Mouse (Mus musculus) heart, embryonic 10.5 days (tissue): ENCODE measurements around the gene Zfhx3. TPM values are rescaled to one million over a fixed set of nuclear protein-coding genes. Genes with fewer than 3 reads are reported as not detected.

ENCODE experiments used
- DNase-seq: peaks from one replicate; pipeline ENCODE4 v3.0.0-alpha.2; 2017; ENCODE audit warnings: low spot score
- H3K27ac ChIP-seq: fragments of 300-500 bp; sonication (generic); 2 replicates; pipeline ENCODE4 v1.5.1; 2016; ENCODE audit warnings: mild to moderate bottlenecking
- H3K27me3 ChIP-seq: fragments of 300-500 bp; sonication (generic); 2 replicates; pipeline ENCODE4 v1.6.1; 2016; ENCODE audit warnings: mild to moderate bottlenecking; ENCODE audit not compliant: poor library complexity, insufficient read depth, severe bottlenecking
- H3K36me3 ChIP-seq: fragments of 300-500 bp; sonication (generic); 2 replicates; pipeline ENCODE4 v1.6.1; 2016; ENCODE audit warnings: mild to moderate bottlenecking, moderate library complexity
- H3K4me1 ChIP-seq: fragments of 300-500 bp; sonication (generic); 2 replicates; pipeline ENCODE4 v1.6.1; 2016; ENCODE audit warnings: mild to moderate bottlenecking
- H3K4me3 ChIP-seq: fragments of 300-500 bp; sonication (generic); 2 replicates; pipeline ENCODE4 v1.5.1; 2016; ENCODE audit warnings: mild to moderate bottlenecking, moderate library complexity
- H3K9me3 ChIP-seq: fragments of 300-500 bp; sonication (generic); 2 replicates; pipeline ENCODE4 v1.6.1; 2016; ENCODE audit warnings: mild to moderate bottlenecking, moderate library complexity
- WGBS: fragments of 180-500 bp; shearing (Covaris S2); methylation state at CpG from one replicate; pipeline ENCODE4 v1.1.7; 2016; 5-methylcytosine and 5-hydroxymethylcytosine counted together
- polyA plus RNA-seq: library from polyadenylated mRNA; unstranded; fragments of >200 nt; fragmentation: Nextera tagmentation; extraction: Ambion mirVana; gene quantifications from 2 replicates; pipeline ENCODE4 v1.2.1, GENCODE M21; 2016

The Zfhx3 gene
- polyA plus RNA-seq, 1 experiment from 2014 or later, result 9.7 TPM

DNA sequence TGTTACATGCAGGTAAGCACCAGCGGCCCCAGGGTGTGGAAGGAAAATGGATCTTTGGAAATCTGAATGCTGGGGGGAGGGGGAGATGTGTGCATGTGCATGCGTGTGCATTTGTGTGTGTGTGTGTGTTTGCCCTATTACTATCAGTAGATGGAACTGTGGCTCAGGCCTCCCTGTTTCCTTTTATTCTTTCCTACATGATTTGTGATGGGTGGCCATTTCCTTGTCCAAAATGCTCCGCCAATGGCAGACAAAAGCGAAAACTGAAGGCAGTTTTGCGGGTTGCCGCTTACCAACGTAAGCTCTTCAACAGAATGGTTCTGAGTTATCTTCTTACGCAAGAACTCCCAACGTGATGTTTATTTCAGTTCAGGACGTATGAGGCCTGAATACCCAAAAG lies 910.6 kb downstream of the Zfhx3 start:
- Histone ChIP-seq H3K27me3 (no peaks in the 10 kb centered on the region), H3K9me3 (no peaks in the 10 kb centered on the region), H3K27ac (no peak overlapping the region), H3K4me3 (no peak overlapping the region), H3K4me1 (peaks cover 26% of the 10 kb centered on the region), H3K36me3 (peaks cover 10% of the 10 kb centered on the region)
- 86% methylated on average over 10 of the region's 10 CpGs for WGBS
- DNase-seq, result no peak

DNA sequence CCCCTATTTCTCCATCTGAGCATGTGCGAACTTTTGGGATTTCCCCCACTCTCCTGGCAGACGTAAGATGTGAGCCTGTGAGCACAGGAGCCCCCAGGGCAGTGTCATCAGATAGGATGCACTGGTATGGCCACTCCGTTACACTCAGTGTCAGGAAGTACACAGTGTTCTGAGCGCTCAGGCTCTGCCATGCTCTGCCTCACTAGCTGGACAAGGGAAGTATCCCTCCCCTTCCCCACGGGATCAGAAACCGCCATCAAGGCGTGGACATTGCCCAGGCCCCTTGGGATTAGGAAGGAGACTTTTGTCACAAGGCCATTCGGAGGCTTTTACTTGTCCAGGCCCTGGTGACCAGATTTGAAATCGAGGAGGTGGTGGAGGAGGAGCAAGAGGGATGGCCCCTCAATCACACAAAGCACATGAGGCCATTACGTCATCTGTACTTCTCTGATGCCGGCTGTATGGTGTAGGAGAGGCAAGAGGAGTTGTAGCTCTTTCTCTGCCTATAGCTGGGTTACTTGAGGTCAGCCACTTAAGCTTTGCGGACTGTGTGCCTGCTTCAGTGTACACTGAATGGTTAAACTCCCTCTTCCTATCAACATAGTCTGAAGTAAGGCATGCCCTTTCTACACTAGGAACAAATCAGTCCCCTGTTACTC lies 912.1 kb downstream of the Zfhx3 start:
- H3K27ac ChIP-seq, result peak overlapping the region; percentile 25; the same call in 1 of the 2 replicates
- peaks cover 17% of the 10 kb centered on the region for H3K36me3 ChIP-seq
- no peak for DNase-seq
- WGBS, result 43% methylated on average over 12 of the region's 12 CpGs
- H3K27me3 ChIP-seq, result no peaks in the 10 kb centered on the region
- H3K4me3 ChIP-seq, result no peak overlapping the region
- no peaks in the 10 kb centered on the region for H3K9me3 ChIP-seq
- H3K4me1 ChIP-seq, result peaks cover 27% of the 10 kb centered on the region

DNA sequence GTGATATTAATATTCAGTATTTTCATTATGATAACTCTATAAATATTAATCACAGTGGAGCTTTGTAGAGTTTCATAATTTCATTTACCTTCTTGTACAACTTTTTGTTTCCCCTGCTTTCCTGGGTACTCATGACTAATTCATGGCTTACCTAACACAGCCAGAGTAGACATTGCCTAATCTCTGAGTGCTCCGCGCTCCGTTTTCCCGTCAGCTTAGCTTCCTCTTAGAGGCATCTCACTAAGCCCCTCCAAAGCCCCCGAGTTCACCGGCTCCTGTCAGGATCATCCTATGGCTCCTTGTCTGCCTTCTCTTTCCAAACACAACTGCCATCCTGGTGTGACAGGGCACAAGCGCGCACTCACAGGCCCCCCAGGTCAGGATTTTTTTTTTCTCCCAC lies 916.6 kb downstream of the Zfhx3 start:
- H3K27me3 ChIP-seq, result no peaks in the 10 kb centered on the region
- no peak overlapping the region for H3K27ac ChIP-seq
- 79% methylated on average over 8 of the region's 8 CpGs for WGBS
- DNase-seq, result no peak
- H3K4me1 ChIP-seq, result peaks cover 22% of the 10 kb centered on the region
- H3K36me3 ChIP-seq, result peaks cover 19% of the 10 kb centered on the region
- H3K4me3 ChIP-seq, result no peak overlapping the region
- no peaks in the 10 kb centered on the region for H3K9me3 ChIP-seq

DNA sequence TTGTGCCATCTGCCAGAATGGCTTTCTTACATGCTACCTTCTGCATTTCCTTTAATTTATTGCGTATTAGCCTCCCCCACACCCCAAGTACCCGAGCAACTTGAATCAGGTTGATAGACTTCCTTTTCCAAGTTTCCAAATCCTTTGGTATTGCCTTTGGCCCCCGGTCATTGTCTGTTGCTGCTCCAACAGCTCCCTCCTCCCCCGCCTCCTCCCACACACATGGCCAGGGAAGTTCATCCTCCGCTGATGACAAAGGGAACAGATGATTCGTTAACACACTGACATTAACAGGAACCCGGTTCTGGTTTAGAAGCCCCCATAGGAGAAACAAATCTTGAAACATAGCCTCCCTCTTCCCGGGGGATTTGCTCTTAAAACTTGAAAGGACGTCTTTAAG lies 917.5 kb downstream of the Zfhx3 start:
- no peak for DNase-seq
- peaks cover 19% of the 10 kb centered on the region for H3K36me3 ChIP-seq
- H3K9me3 ChIP-seq, result no peaks in the 10 kb centered on the region
- peaks cover 14% of the 10 kb centered on the region; the same call in 1 of the 2 replicates for H3K4me1 ChIP-seq
- no peaks in the 10 kb centered on the region for H3K27me3 ChIP-seq
- H3K4me3 ChIP-seq, result no peak overlapping the region
- H3K27ac ChIP-seq, result no peak overlapping the region
- WGBS, result 74% methylated on average over 9 of the region's 9 CpGs

DNA sequence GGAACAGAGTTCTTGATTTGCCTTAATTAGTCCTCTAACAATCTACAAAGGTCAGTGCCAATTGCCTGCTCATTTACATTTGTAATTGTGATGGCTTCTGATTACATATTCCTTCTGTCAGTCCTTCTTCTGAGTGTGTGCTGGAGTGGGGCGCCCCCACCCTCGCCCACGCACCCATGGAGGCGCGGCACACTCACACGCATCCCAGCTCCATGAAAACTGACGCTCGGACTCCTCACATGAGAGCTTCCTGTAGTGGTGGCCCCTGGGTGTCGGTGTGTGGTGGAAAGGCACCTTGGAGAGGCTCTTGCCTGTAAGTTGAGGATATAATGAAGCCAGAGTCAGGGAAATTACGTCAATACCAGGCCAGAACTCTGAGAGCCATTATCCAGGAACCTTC lies 921.0 kb downstream of the Zfhx3 start:
- Histone ChIP-seq H3K27ac (no peak overlapping the region), H3K4me3 (no peak overlapping the region), H3K4me1 (peaks cover 30% of the 10 kb centered on the region), H3K27me3 (no peaks in the 10 kb centered on the region), H3K9me3 (no peaks in the 10 kb centered on the region), H3K36me3 (0 out of 2 replicates have a peak, but pooled peaks cover 7% of the 10 kb centered on the region)
- DNase-seq, result no peak
- WGBS, result 94% methylated on average over 10 of the region's 10 CpGs

DNA sequence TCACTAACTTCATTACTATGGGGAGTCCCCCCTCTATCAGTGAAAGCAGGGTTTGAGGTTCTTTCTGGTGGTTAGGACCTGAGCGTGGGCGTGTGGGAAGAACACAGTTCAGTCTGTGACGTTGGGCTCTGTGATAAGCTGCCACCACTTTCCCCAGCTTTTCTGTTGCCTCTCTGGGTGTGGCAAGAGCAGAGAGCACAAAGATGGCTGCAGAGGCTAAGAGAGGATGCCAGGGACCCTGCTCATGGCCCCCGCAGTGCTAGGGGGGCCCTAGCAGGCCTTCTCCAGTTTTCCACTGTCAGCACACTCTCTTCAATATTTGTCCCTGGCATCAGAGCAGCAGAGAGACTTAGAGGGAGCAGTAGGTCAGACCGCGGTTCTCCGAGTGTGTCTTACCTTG lies 924.0 kb downstream of the Zfhx3 start:
- Histone ChIP-seq H3K27me3 (no peaks in the 10 kb centered on the region), H3K4me1 (peaks cover 44% of the 10 kb centered on the region), H3K9me3 (no peaks in the 10 kb centered on the region), H3K4me3 (no peak overlapping the region), H3K27ac (no peak overlapping the region), H3K36me3 (0 out of 2 replicates have a peak, but pooled peaks cover 3% of the 10 kb centered on the region)
- no peak for DNase-seq
- 84% methylated on average over 7 of the region's 7 CpGs for WGBS

DNA sequence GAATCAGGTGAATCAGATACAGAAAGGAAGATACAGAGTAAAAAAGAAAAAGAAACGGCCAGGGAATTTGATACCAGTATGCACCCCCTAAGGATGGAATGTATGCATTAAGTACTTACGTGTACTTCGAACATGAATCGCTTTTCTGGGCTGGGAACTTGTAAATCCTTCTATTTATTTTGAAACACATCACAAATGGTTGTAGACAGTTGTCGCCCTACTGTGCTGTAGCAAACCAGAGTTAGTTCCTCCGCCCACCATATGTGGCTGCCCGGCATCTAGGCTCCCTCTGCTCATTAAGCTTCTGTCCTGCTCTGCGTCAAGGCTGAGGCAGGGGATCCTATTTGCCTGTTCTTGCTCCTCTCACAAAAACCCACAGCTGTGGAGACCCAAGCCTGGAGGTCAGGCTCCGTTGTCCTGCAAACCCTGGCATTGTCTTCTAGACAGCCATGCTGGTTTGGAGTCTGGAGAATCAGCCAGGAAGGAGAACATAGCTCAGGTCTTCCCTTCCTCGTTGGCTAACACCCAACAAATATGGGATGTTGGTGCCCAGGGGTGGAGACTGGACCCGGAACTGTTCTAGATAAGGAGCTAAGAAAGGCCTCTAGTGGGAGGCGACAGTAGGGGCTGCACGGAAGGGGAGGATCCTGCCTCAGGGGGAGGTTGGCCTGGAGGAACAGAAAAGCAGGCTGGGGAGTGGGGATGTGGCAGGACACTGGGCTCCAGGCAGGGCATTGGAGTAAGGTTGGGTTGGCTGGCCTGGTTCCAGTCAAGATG lies 925.2 kb downstream of the Zfhx3 start:
- 55% methylated on average over 13 of the region's 13 CpGs for WGBS
- DNase-seq, result peak; percentile 83
- Histone ChIP-seq H3K9me3 (no peaks in the 10 kb centered on the region), H3K4me3 (peak overlapping the region; percentile 22; the same call in 1 of the 2 replicates), H3K4me1 (peaks cover 44% of the 10 kb centered on the region), H3K27ac (peak overlapping the region; percentile 73), H3K36me3 (0 out of 2 replicates have a peak, but pooled peaks cover 3% of the 10 kb centered on the region), H3K27me3 (no peaks in the 10 kb centered on the region)

DNA sequence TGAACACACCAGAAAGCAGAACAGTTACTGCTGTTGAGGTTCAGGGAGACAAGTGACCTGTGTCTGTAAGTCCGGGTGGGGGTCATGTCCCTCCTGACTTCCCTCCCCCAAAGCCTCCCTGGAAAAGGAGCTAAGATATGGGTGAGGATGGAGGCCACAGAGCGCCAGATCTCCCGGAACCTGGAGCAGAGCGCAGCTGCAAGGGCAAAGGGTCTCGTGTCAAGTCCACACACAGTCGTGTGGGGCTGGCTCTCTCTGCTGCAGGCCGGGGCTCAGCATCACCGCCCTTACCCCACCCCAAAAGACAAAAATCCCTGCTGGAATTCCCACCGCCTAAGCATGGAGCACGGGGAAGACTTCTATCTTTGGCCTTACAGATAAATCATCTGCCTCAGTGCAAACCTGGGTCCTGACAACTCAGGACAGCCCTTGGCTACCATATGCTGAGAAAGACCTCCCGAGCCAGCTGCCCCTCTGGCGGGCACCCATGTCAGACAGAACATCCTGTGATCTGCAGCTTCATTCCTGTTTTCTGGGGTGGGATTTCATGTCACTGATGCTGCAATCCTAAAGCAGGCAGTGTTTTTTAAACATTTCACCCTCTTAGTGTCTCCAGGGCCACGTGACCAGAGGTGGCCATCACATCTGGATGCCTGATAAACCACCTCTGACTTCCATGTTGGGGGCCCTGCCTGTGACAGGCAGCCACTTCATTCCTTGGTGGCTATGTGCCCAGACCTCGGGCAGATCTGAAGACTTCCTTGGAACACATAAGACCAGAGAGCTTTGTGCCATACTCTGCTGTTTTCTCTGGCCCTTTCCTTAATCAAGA lies 926.0 kb downstream of the Zfhx3 start:
- peak; percentile 73 for DNase-seq
- Histone ChIP-seq H3K9me3 (no peaks in the 10 kb centered on the region), H3K27me3 (no peaks in the 10 kb centered on the region), H3K27ac (peak overlapping the region; percentile 73), H3K36me3 (peaks cover 6% of the 10 kb centered on the region; the same call in 1 of the 2 replicates), H3K4me1 (peaks cover 44% of the 10 kb centered on the region), H3K4me3 (0 out of 2 replicates have a peak overlapping the region, but pooled peaks have one; percentile 22)
- 65% methylated on average over 14 of the region's 14 CpGs for WGBS

DNA sequence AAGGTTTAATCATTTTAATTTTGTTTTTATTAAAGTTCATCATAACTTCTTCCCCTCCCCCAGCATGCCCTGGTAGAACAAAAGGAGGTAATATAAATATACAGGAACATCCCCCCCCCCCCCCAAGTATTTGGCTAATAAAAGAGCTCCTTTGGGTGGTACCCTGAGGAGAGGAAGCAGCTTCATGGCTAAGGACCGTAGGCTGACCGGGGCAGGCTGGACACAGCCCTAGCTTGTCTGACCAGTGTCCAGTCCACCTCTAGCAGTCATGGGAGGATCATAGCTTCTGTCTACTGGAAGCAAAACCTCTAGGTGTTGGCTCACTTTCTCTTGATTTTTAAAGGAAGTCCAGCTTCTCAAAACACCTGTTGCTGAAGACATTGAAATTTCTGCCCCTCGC lies 927.0 kb downstream of the Zfhx3 start:
- 85% methylated on average over 3 of the region's 3 CpGs for WGBS
- no peak for DNase-seq
- H3K36me3 ChIP-seq, result peaks cover 16% of the 10 kb centered on the region
- peaks cover 44% of the 10 kb centered on the region for H3K4me1 ChIP-seq
- H3K9me3 ChIP-seq, result no peaks in the 10 kb centered on the region
- H3K27ac ChIP-seq, result no peak overlapping the region
- H3K27me3 ChIP-seq, result no peaks in the 10 kb centered on the region
- H3K4me3 ChIP-seq, result no peak overlapping the region

DNA sequence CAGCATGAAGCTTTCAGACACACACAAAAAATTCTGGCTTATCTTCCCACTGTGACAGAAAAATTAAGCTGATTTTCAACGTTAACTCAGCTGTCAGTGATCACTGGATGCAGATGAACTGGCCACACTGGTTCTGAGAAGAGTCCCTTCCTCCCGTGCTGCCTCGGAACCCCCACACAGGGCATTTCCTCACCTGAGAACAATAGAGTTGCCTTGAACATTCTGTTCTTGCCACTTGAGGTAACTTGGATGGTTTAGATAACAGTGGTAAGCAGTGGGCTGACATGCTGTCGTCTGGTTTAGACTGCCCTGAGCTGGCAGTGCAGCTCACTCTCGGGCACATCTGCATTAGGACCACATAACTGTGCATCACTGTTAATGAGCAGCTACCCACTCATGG lies 927.5 kb downstream of the Zfhx3 start:
- Histone ChIP-seq H3K36me3 (peaks cover 16% of the 10 kb centered on the region), H3K27me3 (no peaks in the 10 kb centered on the region), H3K27ac (no peak overlapping the region), H3K9me3 (no peaks in the 10 kb centered on the region), H3K4me3 (no peak overlapping the region), H3K4me1 (peaks cover 44% of the 10 kb centered on the region)
- DNase-seq, result peak; percentile 53
- 57% methylated on average over 5 of the region's 5 CpGs for WGBS

DNA sequence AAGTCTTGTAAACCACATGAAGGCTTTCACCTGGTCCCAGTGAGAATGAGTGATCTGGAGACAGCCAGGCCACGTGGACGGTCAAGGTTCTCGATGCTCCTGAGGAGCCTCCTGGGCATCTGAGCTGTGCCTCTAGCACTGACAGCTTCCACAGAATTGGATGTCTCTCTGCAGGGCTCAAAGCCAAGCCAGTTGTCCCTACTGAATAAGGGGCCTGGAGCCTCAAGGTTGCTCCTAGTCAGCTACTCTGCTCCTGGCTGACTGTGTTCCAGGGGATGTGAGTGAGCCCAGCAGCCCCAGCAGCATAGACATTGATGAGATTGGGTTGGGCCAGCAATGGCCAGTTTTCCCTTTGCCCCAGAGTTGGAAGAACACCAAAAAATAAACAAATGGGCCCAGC lies 927.9 kb downstream of the Zfhx3 start:
- 87% methylated on average over 3 of the region's 3 CpGs for WGBS
- Histone ChIP-seq H3K4me3 (no peak overlapping the region), H3K9me3 (no peaks in the 10 kb centered on the region), H3K27ac (no peak overlapping the region), H3K4me1 (peaks cover 47% of the 10 kb centered on the region), H3K27me3 (no peaks in the 10 kb centered on the region), H3K36me3 (peaks cover 16% of the 10 kb centered on the region)
- peak; percentile 48 for DNase-seq

DNA sequence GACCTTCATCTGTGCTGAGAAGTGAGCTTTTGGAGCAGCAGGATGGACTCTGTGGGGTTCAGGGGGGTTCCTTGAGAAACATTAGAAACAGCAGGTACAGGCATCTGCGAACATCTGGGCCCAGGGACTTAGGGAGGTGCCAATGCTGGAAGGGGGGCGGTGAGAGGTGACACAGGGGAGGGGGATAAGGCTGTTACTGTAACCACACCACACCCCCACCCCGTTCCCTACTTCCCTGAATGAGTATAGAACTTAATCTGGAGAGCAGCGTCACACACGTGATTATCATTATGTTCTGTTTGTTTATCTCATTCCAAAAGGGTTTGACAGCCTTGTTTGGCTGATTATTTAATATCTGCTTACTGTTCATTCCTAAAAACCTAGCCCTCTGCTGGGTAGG lies 933.3 kb downstream of the Zfhx3 start:
- no peaks in the 10 kb centered on the region for H3K9me3 ChIP-seq
- H3K36me3 ChIP-seq, result peaks cover 12% of the 10 kb centered on the region
- H3K27ac ChIP-seq, result no peak overlapping the region
- 78% methylated on average over 5 of the region's 5 CpGs for WGBS
- peaks cover 22% of the 10 kb centered on the region for H3K4me1 ChIP-seq
- H3K4me3 ChIP-seq, result no peak overlapping the region
- no peak for DNase-seq
- no peaks in the 10 kb centered on the region for H3K27me3 ChIP-seq

DNA sequence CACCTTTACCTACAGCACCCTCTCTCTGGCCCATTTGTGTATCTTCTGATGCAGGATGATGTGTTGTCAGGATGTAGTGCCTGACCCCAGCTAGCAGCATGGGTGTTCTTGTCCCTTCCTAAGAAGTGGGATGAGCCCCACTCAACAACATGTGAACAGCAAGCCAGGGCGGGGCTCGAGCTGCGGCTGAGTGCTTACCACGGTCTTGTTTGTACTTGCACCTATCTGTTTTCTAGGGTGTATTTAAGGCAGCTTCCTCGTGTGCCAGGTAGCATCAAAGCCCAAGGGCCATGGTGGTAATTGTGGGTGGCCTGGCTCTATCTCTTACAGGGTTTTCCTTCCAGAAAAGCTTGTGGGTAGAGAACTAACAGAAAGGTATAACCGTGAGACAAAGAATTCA lies 937.7 kb downstream of the Zfhx3 start:
- H3K36me3 ChIP-seq, result no peaks in the 10 kb centered on the region
- H3K4me3 ChIP-seq, result no peak overlapping the region
- DNase-seq, result no peak
- no peak overlapping the region for H3K27ac ChIP-seq
- no peaks in the 10 kb centered on the region for H3K9me3 ChIP-seq
- peaks cover 42% of the 10 kb centered on the region for H3K4me1 ChIP-seq
- no peaks in the 10 kb centered on the region for H3K27me3 ChIP-seq
- 88% methylated on average over 6 of the region's 6 CpGs for WGBS
